Mouse (Mus musculus): Measurements from ENCODE around the gene Mcm3ap. TPM values are rescaled to one million over a fixed set of nuclear protein-coding genes. Genes with fewer than 3 reads are reported as not detected.

Mcm3ap gene
- polyA plus RNA-seq (2017; shearing (Covaris generic)): 10 to 100 TPM; 45.8 to 57.3 TPM

DNA sequence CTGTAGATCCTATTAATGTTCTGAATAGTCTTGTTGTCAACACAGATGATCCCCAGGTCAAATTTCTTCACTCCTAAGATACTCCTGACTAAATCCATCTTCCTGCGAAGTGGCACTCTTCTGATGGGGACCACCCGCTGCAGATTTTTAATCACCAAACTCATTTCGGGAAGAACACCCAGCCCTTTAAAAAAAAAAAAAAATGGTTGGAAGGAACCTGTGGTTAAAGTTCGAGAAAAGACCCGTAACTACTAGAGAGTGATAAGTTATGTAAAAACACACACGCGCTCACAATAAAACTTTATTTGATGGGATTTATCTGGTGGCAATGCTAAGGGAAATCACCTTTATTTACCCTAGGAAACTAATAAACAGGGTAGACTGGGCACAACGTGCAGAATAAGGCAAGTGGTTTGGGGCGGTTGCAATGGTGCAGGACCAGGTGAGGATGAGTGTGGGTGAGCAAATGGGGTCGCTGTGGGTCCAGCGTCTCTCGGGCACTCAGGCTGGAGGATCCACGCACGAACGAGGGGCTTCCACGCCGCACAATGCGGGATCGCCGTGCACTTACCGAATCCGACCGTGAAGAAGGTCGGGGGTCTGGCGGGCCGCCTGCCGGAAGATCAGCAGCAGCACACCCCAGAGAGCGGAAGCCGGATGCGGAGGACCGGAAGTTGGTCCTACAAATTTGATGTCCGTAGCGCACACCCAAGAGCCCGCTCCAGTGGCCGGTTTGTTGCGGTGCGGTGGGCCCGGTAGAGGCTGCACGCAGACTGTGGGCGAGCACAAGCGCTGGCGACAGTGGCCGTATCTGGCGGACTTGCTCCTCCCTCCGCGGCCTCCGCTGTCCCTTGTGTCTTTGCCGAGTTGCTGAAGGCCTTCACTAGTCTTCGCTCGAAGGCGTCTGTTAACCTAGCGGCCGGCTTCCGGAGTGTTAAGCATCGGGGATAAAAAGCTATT lies at the start of gene Mcm3ap, which contains the start of gene Ybey:
Gene Mcm3ap, plus strand, starts transcription at position 725 of the 960 bp plus-strand sequence.
Gene Ybey, minus strand, starts transcription at position 912 of the 960 bp plus-strand sequence.

DNA sequence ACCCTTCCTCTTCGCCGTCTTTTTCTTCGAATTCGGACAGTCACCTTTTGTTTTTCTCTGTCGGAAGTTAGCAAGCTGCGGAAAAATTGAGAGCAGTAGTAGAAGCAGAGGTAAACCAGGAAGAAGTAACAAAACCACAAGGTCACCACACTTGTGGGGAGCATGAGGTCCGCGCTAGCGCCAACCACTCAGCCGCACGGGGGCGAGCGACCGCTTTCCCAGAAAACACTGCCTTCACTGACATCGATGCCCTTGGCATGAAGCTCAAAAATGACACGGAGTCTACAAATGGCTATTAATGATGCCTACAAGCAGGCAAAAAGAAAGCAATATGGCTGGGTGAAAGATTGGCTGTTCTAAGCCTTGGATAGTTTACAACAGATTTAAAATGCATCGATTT lies 28.4 kb upstream of the Mcm3ap start, which contains the start of gene AC141477.1:
Gene AC141477.1, minus strand, starts transcription at position 164 of the 400 bp plus-strand sequence.

DNA sequence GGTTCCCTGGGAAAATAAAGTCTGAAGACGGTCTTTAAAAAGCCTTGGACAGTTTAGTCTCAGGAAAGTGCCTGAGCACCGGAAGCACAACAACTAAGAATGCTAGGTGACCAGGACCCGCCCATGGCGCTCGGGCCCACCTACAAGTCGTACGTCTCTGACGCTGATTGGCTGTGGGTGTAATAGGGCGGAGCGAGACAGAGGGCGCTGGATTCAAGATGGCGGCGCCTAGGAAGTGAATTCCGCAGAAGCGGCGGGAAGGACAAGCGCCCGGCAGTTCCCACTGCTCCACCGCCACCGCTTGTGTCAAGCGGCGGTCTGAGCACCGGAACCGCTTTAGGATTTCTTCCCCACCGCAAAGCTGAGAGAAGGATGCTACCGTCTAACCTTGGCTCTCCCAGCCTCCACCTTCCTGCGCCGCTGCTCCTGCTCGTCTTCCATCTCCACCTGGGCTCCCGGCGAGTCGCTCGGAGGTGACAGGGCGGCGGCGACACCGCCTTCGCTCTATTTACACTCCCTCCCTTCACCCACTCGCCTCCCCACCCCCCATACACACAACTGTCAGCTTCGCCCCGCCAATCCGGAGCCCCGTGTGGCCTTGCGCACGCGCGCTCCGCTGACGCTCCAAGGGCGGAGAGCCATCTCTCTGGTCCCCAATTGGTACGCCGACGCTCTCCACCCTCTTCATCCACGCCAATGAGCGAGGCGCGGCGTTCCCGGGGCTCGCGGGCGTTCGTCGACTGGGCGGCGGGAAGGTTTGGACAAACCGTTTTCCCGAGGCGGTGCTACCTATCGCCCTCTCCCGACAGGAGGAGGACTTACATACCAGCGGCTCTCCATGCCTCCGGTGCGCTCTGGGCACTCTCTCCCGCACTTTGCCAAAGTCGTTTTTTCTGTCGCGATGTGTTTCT lies 26.3 kb upstream of the Mcm3ap start, which contains the start of gene Pcnt:
Gene Pcnt, minus strand, starts transcription at position 609 of the 911 bp plus-strand sequence.

DNA sequence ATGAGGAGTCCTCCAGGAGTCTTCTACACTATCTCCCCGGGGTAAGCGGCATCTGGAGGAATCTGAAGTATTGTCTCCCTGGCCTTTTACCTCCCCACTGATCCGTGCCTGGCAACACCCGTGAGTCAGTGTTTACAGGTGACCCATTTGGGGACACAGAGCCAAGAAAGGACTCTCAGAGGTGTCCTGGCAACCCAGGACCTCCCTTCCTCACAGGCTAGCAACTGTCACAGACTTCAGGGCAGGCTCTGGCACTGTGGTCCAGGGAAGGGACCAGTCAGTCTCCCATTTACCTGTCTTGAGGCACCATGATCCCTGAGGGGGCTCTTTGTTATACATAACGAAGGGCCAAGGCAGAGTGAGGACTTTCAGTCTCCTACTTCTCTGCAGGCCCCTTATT lies 19.9 kb upstream of the Mcm3ap start, which contains the start of gene 2610028H24Rik:
Gene 2610028H24Rik, plus strand, starts transcription at position 231 of the 400 bp plus-strand sequence.

DNA sequence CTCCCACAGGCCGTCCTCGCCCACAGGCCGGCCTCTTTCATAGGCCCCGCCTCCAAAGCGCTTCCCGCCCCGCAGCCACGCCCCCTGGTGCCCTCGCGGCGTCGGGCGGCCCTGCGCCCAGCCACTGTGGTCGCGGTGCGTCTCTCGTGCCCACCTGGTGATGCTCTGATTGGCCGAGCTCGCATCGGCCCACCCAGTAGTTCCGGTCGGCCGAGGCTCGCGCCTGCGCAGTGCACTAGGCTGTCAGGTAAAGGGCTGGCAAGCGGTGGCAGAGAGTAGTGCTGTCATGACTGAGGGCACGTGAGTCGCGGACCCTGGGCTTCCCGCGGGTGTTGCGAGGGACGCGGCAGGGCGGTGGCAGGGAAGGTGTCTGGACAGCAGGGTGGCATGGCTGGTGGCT lies 62.6 kb downstream of the Mcm3ap start, which contains the start of gene Lss:
Gene Lss, plus strand, starts transcription at position 214 of the 400 bp plus-strand sequence.

DNA sequence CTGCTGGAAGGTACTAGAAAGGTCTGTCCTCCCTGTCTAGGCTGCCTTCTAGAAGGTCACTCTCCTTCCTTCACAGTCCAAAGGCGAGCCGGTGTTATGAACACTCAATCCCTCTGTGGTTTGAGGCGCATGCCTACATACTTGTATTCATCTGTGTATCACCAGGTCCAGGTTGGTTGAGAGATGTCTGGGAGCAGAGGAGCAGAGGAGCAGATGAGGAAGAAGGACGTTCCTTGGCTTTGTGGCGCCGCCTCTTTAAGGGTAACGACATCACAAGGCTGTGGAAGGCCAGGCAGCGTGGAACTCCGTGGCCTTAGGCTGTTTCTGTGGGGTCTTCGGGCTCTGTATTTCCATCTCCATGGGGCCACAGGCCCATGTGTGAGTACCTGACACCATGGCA lies 93.2 kb downstream of the Mcm3ap start, which contains the start of gene Spatc1l:
Gene Spatc1l, plus strand, starts transcription at position 301 of the 400 bp plus-strand sequence.

Other genes with a start within 250 kb of the Mcm3ap start
- gene Prmt2, start 231.1 kb upstream of the Mcm3ap start, polyA plus RNA-seq (2017; shearing (Covaris generic)): 10 to 100 TPM; 10.5 to 13.4 TPM
- gene S100b, start 215.1 kb upstream of the Mcm3ap start, polyA plus RNA-seq (2017; shearing (Covaris generic)): under 1 TPM in 1 of 2 experiments, not detected in 1; 0.29 TPM
- 1 to 10 TPM; 2.5 to 7.8 TPM for gene Dip2a, start 123.6 kb upstream of the Mcm3ap start, polyA plus RNA-seq (2017; shearing (Covaris generic))
- gene AC141477.1, start 28.5 kb upstream of the Mcm3ap start, polyA plus RNA-seq (2017; shearing (Covaris generic)): 10 to 100 TPM in 1 of 2 experiments, 1 to 10 TPM in 1; 8.7 to 12.5 TPM
- gene Pcnt, start 26.1 kb upstream of the Mcm3ap start, polyA plus RNA-seq (2017; shearing (Covaris generic)): 10 to 100 TPM; 14.2 to 17.0 TPM
- not detected for gene 2610028H24Rik, start 19.8 kb upstream of the Mcm3ap start, polyA plus RNA-seq (2017; shearing (Covaris generic))
- gene Ybey, start 187 bp downstream of the Mcm3ap start, polyA plus RNA-seq (2017; shearing (Covaris generic)): 1 to 10 TPM; 3.1 to 3.4 TPM
- 10 to 100 TPM in 1 of 2 experiments, 1 to 10 TPM in 1; 6.0 to 10.0 TPM for gene Lss, start 62.7 kb downstream of the Mcm3ap start, polyA plus RNA-seq (2017; shearing (Covaris generic))
- not detected for gene Spatc1l, start 93.3 kb downstream of the Mcm3ap start, polyA plus RNA-seq (2017; shearing (Covaris generic))
- not detected for gene Ftcd, start 106.7 kb downstream of the Mcm3ap start, polyA plus RNA-seq (2017; shearing (Covaris generic))
- gene Col6a2, start 154.7 kb downstream of the Mcm3ap start, polyA plus RNA-seq (2017; shearing (Covaris generic)): under 1 TPM in 1 of 2 experiments, not detected in 1; 0.20 TPM